Mouse (Mus musculus): Measurements from ENCODE around the gene Wipf2.

DNA sequence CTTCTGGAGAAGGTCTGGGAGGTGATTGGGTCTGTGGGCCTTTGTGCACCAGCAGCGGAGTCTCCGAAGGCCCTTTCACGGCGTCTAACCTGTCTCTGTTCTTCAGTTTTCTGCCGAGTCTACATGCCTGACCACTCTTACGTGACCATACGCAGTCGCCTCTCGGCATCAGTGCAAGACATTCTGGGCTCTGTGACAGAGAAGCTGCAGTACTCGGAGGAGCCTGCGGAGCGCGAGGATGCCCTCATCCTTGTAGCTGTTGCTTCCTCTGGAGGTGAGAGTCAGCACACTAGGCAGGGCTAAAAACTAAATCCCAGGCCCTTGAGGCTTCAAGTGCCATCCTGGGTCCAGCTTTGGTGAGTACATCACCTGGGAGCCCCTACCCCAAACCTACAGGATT is 17.4 kb upstream of the Wipf2 start:
- TF ChIP-seq CTCF (IDR thresholded peaks at IDR 0.05; ENCODE audit: extremely low read depth, insufficient read depth, low read length) = no peak
- TF ChIP-seq POLR2A (IDR thresholded peaks at IDR 0.05; ENCODE audit: extremely low read depth, insufficient read depth, low read length) = 0 out of 2 replicates have a peak, but pooled peaks have one; percentile 8
